Comparison of ENCODE assay signal across 8 mouse cellular contexts in genomic region chr7:107661189-107661842, GRCm38 (mm10). TPM values are rescaled to one million over a fixed set of nuclear protein-coding genes. Genes with fewer than 3 reads are reported as not detected.
DNase-seq lines count a peak whose midpoint lies in the region; ATAC-seq and TF ChIP-seq lines count a peak whose summit lies in the region.

No protein-coding gene starts in this region.

- H3K27ac ChIP-seq in embryonic fibroblast, embryonic 13.5 days (ENCODE audit: insufficient read depth, low read length) = no peak overlapping the region
- H3K27ac ChIP-seq in heart, embryonic 12.5 days (ENCODE audit: poor library complexity, severe bottlenecking) = no peak overlapping the region
- H3K27ac ChIP-seq in kidney, embryonic 16.5 days (ENCODE audit: low read length) = no peak overlapping the region
- peak overlapping the region; percentile 72 for H3K27ac ChIP-seq in limb, embryonic 15.5 days
- H3K27ac ChIP-seq in stomach, embryonic 16.5 days (ENCODE audit: low read length) = peak overlapping the region; percentile 81

- peak; percentile 81 for DNase-seq in brain, adult 2 months (ENCODE audit: low read depth, low spot score)

- TF ChIP-seq POLR2A in embryonic fibroblast, embryonic 13.5 days (IDR thresholded peaks at IDR 0.05; ENCODE audit: low read depth, low read length) = no peak

- peak; percentile 76 for TF ChIP-seq CTCF in E14TG2a.4 (conservative IDR thresholded peaks at IDR 0.05; ENCODE audit: low read length)
- peak; percentile 52; the same call in 1 of the 2 replicates for TF ChIP-seq CTCF in embryonic fibroblast, embryonic 13.5 days (IDR thresholded peaks at IDR 0.05; ENCODE audit: borderline replicate concordance, insufficient read depth, low read length)

- no peak overlapping the region; the same call in 1 of the 2 replicates for H3K4me3 ChIP-seq in E14TG2a.4 (replicated peaks; ENCODE audit: low read length)
- no peak overlapping the region for H3K4me3 ChIP-seq in embryonic fibroblast, embryonic 13.5 days (ENCODE audit: insufficient read depth, low read length)
- no peak overlapping the region for H3K4me3 ChIP-seq in heart, embryonic 12.5 days
- H3K4me3 ChIP-seq in kidney, embryonic 16.5 days (ENCODE audit: low read length) = no peak overlapping the region
- H3K4me3 ChIP-seq in limb, embryonic 15.5 days = no peak overlapping the region
- H3K4me3 ChIP-seq in stomach, embryonic 16.5 days (replicated peaks; ENCODE audit: low read length) = no peak overlapping the region

- WGBS in heart, embryonic 12.5 days = 22% methylated on average over 8 of the region's 8 CpGs
- 16% methylated on average over 8 of the region's 8 CpGs for WGBS in kidney, embryonic 16.5 days
- WGBS in limb, embryonic 15.5 days = 20% methylated on average over 8 of the region's 8 CpGs
- WGBS in stomach, embryonic 16.5 days = 16% methylated on average over 8 of the region's 8 CpGs

- ATAC-seq in heart, embryonic 12.5 days (ENCODE audit: insufficient number of reproducible peaks, low FRiP score) = 0 out of 2 replicates have a peak, but pooled peaks have one; percentile 30
- ATAC-seq in kidney, embryonic 16.5 days (ENCODE audit: low FRiP score, low TSS enrichment) = peak; percentile 79
- ATAC-seq in limb, embryonic 15.5 days (ENCODE audit: insufficient number of reproducible peaks, low FRiP score, low TSS enrichment, low read depth) = no peak
- ATAC-seq in monocyte, adult 5-6 weeks (replicated peaks; ENCODE audit: insufficient number of reproducible peaks, low FRiP score, low TSS enrichment, poor library complexity, severe bottlenecking) = peak; percentile 72
- peak; percentile 38; the same call in 1 of the 2 replicates for ATAC-seq in stomach, embryonic 16.5 days (ENCODE audit: insufficient read depth, low FRiP score)

- no peak overlapping the region for H3K9ac ChIP-seq in heart, embryonic 12.5 days
- H3K9ac ChIP-seq in kidney, embryonic 16.5 days (replicated peaks; ENCODE audit: low read length) = no peak overlapping the region
- no peak overlapping the region for H3K9ac ChIP-seq in limb, embryonic 15.5 days
- H3K9ac ChIP-seq in stomach, embryonic 16.5 days (ENCODE audit: low read length) = 0 out of 2 replicates have a peak overlapping the region, but pooled peaks have one; percentile 8

- no peak overlapping the region for H3K4me2 ChIP-seq in heart, embryonic 12.5 days
- no peak overlapping the region for H3K4me2 ChIP-seq in kidney, embryonic 16.5 days (replicated peaks; ENCODE audit: low read depth, low read length)
- no peak overlapping the region for H3K4me2 ChIP-seq in limb, embryonic 15.5 days
- H3K4me2 ChIP-seq in stomach, embryonic 16.5 days (ENCODE audit: low read depth, low read length) = no peak overlapping the region

- H3K9me3 ChIP-seq in E14TG2a.4 (ENCODE audit: low read length) = no peaks in the 10 kb centered on the region
- H3K9me3 ChIP-seq in heart, embryonic 12.5 days (replicated peaks) = no peaks in the 10 kb centered on the region
- no peaks in the 10 kb centered on the region for H3K9me3 ChIP-seq in kidney, embryonic 16.5 days (ENCODE audit: low read length)
- H3K9me3 ChIP-seq in limb, embryonic 15.5 days = no peaks in the 10 kb centered on the region
- no peaks in the 10 kb centered on the region for H3K9me3 ChIP-seq in stomach, embryonic 16.5 days (replicated peaks; ENCODE audit: control insufficient read depth, low read length)

- peaks cover 90% of the 10 kb centered on the region for H3K4me1 ChIP-seq in E14TG2a.4 (replicated peaks; ENCODE audit: low read depth, low read length)
- H3K4me1 ChIP-seq in embryonic fibroblast, embryonic 13.5 days (ENCODE audit: control insufficient read depth, insufficient read depth, low read length) = peaks cover 14% of the 10 kb centered on the region
- H3K4me1 ChIP-seq in heart, embryonic 12.5 days (replicated peaks) = peaks cover 37% of the 10 kb centered on the region
- H3K4me1 ChIP-seq in kidney, embryonic 16.5 days (ENCODE audit: insufficient read depth, low read length) = peaks cover 32% of the 10 kb centered on the region
- H3K4me1 ChIP-seq in limb, embryonic 15.5 days = peaks cover 57% of the 10 kb centered on the region
- H3K4me1 ChIP-seq in stomach, embryonic 16.5 days (ENCODE audit: control insufficient read depth, insufficient read depth, low read length) = peaks cover 48% of the 10 kb centered on the region

- H3K27me3 ChIP-seq in E14TG2a.4 (ENCODE audit: insufficient read depth, low read length) = no peaks in the 10 kb centered on the region
- no peaks in the 10 kb centered on the region for H3K27me3 ChIP-seq in heart, embryonic 12.5 days (replicated peaks)
- H3K27me3 ChIP-seq in kidney, embryonic 16.5 days (ENCODE audit: insufficient read depth, low read length) = no peaks in the 10 kb centered on the region
- no peaks in the 10 kb centered on the region for H3K27me3 ChIP-seq in limb, embryonic 15.5 days
- H3K27me3 ChIP-seq in stomach, embryonic 16.5 days (ENCODE audit: control insufficient read depth, insufficient read depth, low read length) = no peaks in the 10 kb centered on the region

- H3K36me3 ChIP-seq in E14TG2a.4 (ENCODE audit: insufficient read depth, low read length) = no peaks in the 10 kb centered on the region
- no peaks in the 10 kb centered on the region for H3K36me3 ChIP-seq in heart, embryonic 12.5 days
- no peaks in the 10 kb centered on the region for H3K36me3 ChIP-seq in kidney, embryonic 16.5 days (ENCODE audit: insufficient read depth, low read length)
- H3K36me3 ChIP-seq in limb, embryonic 15.5 days = no peaks in the 10 kb centered on the region
- no peaks in the 10 kb centered on the region for H3K36me3 ChIP-seq in stomach, embryonic 16.5 days (ENCODE audit: control insufficient read depth, insufficient read depth, low read length)

RNA-seq across cellular contexts. Expression of gene 5330417H12Rik, which starts 36.4 kb away (rescaled TPM):
- not detected in 2 replicates for polyA plus RNA-seq in embryonic fibroblast, embryonic 13.5 days (2011; ENCODE audit: insufficient read length, low read depth, missing spikeins)
- not detected in 2 replicates for polyA plus RNA-seq in heart, embryonic 12.5 days (2016; fragmentation: Nextera tagmentation; extraction: Ambion mirVana)
- polyA plus RNA-seq in kidney, embryonic 16.5 days (2015; fragmentation: Nextera tagmentation; extraction: Ambion mirVana) = not detected in 2 replicates
- polyA plus RNA-seq in limb, embryonic 15.5 days (2015; fragmentation: Nextera tagmentation; extraction: Ambion mirVana) = not detected in 2 replicates
- not detected in 3 replicates for total RNA-seq in monocyte, adult 5-6 weeks (2017)
- not detected in 2 replicates for polyA plus RNA-seq in stomach, embryonic 16.5 days (2015; fragmentation: Nextera tagmentation; extraction: Ambion mirVana)

Comparison
In these comparisons a context has a peak if more than half of its experiments do, and no peak if none do; other contexts are left out.
1. H3K27ac ChIP-seq: peak in limb, embryonic 15.5 days (single experiment) and stomach, embryonic 16.5 days (single experiment); none in embryonic fibroblast, embryonic 13.5 days (single experiment), heart, embryonic 12.5 days (single experiment) and kidney, embryonic 16.5 days (single experiment).